ENCODE assay signal across 9 mouse cellular contexts in the genomic region with DNA sequence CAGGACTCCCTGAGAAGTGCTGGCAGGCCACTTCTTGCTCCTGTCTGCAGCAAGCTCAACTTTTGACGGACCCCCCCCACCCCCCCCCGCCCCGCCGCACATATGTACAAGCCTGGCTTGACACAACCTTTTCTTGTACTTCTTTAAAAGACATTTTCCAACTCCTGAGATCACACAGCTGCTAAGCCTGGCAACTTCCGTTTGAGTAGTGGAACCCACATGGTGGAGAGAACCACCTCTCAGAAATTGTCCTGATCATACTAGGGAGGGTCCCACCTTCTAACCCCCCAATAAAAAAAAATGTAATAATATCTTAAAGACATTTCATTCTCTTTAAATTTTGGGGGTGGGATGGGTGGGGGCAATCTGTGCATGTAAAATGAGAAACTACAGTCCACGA. TPM values are rescaled to one million over a fixed set of nuclear protein-coding genes. Genes with fewer than 3 reads are reported as not detected.
DNase-seq lines count a peak whose midpoint lies in the region; ATAC-seq and TF ChIP-seq lines count a peak whose summit lies in the region.
"Had no signal": no experiment of that assay in that cellular context is flagged by ENCODE, and none has a peak within 500 bp of the region (broad histone marks: within the 10 kb centered on the region; RNA-seq: fewer than 3 reads in every experiment).

No protein-coding gene starts in this region.

- ATAC-seq in hindbrain, embryonic 13.5 days (ENCODE audit: low FRiP score), result no peak
- no peak for ATAC-seq in midbrain, embryonic 12.5 days (ENCODE audit: low FRiP score, low read depth)

- TF ChIP-seq POLR2A in ES-Bruce4 (IDR thresholded peaks at IDR 0.05; ENCODE audit: insufficient read depth, low read length), result no peak

- peak overlapping the region; percentile 86 for H3K4me2 ChIP-seq in hindbrain, embryonic 13.5 days
- H3K4me2 ChIP-seq in midbrain, embryonic 12.5 days (replicated peaks), result peak overlapping the region; percentile 74

- peaks cover 2% of the 10 kb centered on the region for H3K4me1 ChIP-seq in ES-Bruce4 (ENCODE audit: control insufficient read depth, insufficient read depth, low read length)
- H3K4me1 ChIP-seq in hindbrain, embryonic 13.5 days (replicated peaks), result peaks cover 17% of the 10 kb centered on the region
- peaks cover 14% of the 10 kb centered on the region for H3K4me1 ChIP-seq in midbrain, embryonic 12.5 days

- no peaks in the 10 kb centered on the region for H3K27me3 ChIP-seq in ES-Bruce4 (ENCODE audit: control insufficient read depth, insufficient read depth, low read length, poor library complexity, severe bottlenecking)
- no peaks in the 10 kb centered on the region for H3K27me3 ChIP-seq in hindbrain, embryonic 13.5 days
- H3K27me3 ChIP-seq in midbrain, embryonic 12.5 days, result no peaks in the 10 kb centered on the region

- no peak for TF ChIP-seq EP300 in ES-Bruce4 (IDR thresholded peaks at IDR 0.05; ENCODE audit: insufficient read depth, low read depth, low read length)

- H3K9me3 ChIP-seq in ES-Bruce4 (replicated peaks; ENCODE audit: control insufficient read depth, insufficient read depth, low read length, poor library complexity, severe bottlenecking), result no peaks in the 10 kb centered on the region
- no peaks in the 10 kb centered on the region for H3K9me3 ChIP-seq in hindbrain, embryonic 13.5 days
- no peaks in the 10 kb centered on the region for H3K9me3 ChIP-seq in midbrain, embryonic 12.5 days

- WGBS in hindbrain, embryonic 13.5 days, result 64% methylated on average over 6 of the region's 6 CpGs
- 73% methylated on average over 6 of the region's 6 CpGs for WGBS in midbrain, embryonic 12.5 days

- peak overlapping the region; percentile 73; the same call in 1 of the 2 replicates for H3K4me3 ChIP-seq in ES-Bruce4 (ENCODE audit: low read depth, low read length)
- no peak overlapping the region for H3K4me3 ChIP-seq in hindbrain, embryonic 13.5 days
- H3K4me3 ChIP-seq in midbrain, embryonic 12.5 days, result peak overlapping the region; percentile 65

- no peak overlapping the region for H3K27ac ChIP-seq in ES-Bruce4 (ENCODE audit: insufficient read depth, low read length)
- no peak overlapping the region for H3K27ac ChIP-seq in hindbrain, embryonic 13.5 days
- no peak overlapping the region for H3K27ac ChIP-seq in midbrain, embryonic 12.5 days (replicated peaks)

- peaks cover 6% of the 10 kb centered on the region for H3K36me3 ChIP-seq in ES-Bruce4 (ENCODE audit: control insufficient read depth, insufficient read depth, low read length, poor library complexity, severe bottlenecking)
- H3K36me3 ChIP-seq in hindbrain, embryonic 13.5 days, result peaks cover 35% of the 10 kb centered on the region
- peaks cover 33% of the 10 kb centered on the region for H3K36me3 ChIP-seq in midbrain, embryonic 12.5 days

- H3K9ac ChIP-seq in ES-Bruce4 (ENCODE audit: low read depth, poor library complexity, severe bottlenecking), result no peak overlapping the region; the same call in none of the 2 replicates
- H3K9ac ChIP-seq in hindbrain, embryonic 13.5 days, result no peak overlapping the region
- peak overlapping the region; percentile 67 for H3K9ac ChIP-seq in midbrain, embryonic 12.5 days (replicated peaks)

- TF ChIP-seq CTCF in ES-Bruce4 (IDR thresholded peaks at IDR 0.05; ENCODE audit: low read depth, low read length), result no peak

- DNase-seq in cerebellum, adult 9-11 months, result peak; percentile 30
- DNase-seq in cerebellum, adult 9-10 months, result no peak
- DNase-seq in layer of hippocampus, postnatal 36 days, result no peak
- no peak for DNase-seq in retina, postnatal 1 day
- no peak for DNase-seq in natural killer cell, adult 2 months (ENCODE audit: low spot score in 2 of 2)

RNA-seq across cellular contexts. Expression of gene Uvssa, which starts 1.2 kb away (rescaled TPM):
- 6.9 and 7.2 TPM in 2 replicates for polyA plus RNA-seq in ES-Bruce4 (2011; ENCODE audit: insufficient read depth, insufficient read length, low read depth, missing spikeins)
- 8.7 and 9.0 TPM in 2 replicates for polyA plus RNA-seq in hindbrain, embryonic 13.5 days (2015; fragmentation: Nextera tagmentation; extraction: Ambion mirVana)
- polyA plus RNA-seq in midbrain, embryonic 12.5 days (2016; fragmentation: Nextera tagmentation; extraction: Ambion mirVana), result 9.2 and 9.7 TPM in 2 replicates
- 1 to 10 TPM; 5.5 to 5.6 TPM for total RNA-seq in layer of hippocampus, postnatal 36 days (2021)

RNA-seq across cellular contexts. Expression of gene Maea, which starts 41.9 kb away (rescaled TPM):
- 90.5 and 96.8 TPM in 2 replicates for polyA plus RNA-seq in ES-Bruce4 (2011; ENCODE audit: insufficient read depth, insufficient read length, low read depth, missing spikeins)
- polyA plus RNA-seq in hindbrain, embryonic 13.5 days (2015; fragmentation: Nextera tagmentation; extraction: Ambion mirVana), result 122 and 123 TPM in 2 replicates
- polyA plus RNA-seq in midbrain, embryonic 12.5 days (2016; fragmentation: Nextera tagmentation; extraction: Ambion mirVana), result 141 and 147 TPM in 2 replicates
- total RNA-seq in layer of hippocampus, postnatal 36 days (2021), result 10 to 100 TPM; 97.2 to 99.3 TPM

RNA-seq across cellular contexts. Expression of gene Nkx1-1, which starts 56.6 kb away (rescaled TPM):
- polyA plus RNA-seq in ES-Bruce4 (2011; ENCODE audit: insufficient read depth, insufficient read length, low read depth, missing spikeins), result not detected in 2 replicates
- 0.38 and 0.45 TPM in 2 replicates for polyA plus RNA-seq in hindbrain, embryonic 13.5 days (2015; fragmentation: Nextera tagmentation; extraction: Ambion mirVana)
- polyA plus RNA-seq in midbrain, embryonic 12.5 days (2016; fragmentation: Nextera tagmentation; extraction: Ambion mirVana), result 0.25 and 0.29 TPM in 2 replicates
- not detected for total RNA-seq in layer of hippocampus, postnatal 36 days (2021)
- total RNA-seq: left cerebral cortex, adult 8-10 months had no signal
